Mouse (Mus musculus): ENCODE data around the gene Poln.

- TF ChIP-seq CTCF (IDR thresholded peaks at IDR 0.05; ENCODE audit: borderline replicate concordance, insufficient read depth, low read length), result no peak
- TF ChIP-seq POLR2A (IDR thresholded peaks at IDR 0.05; ENCODE audit: low read depth, low read length), result no peak
These were observed 7.4 kb upstream of the Poln start for GRCm38 (mm10) chr5:34176691-34177090.
